Mouse (Mus musculus): Measurements from ENCODE around the gene Atg16l2. TPM values are rescaled to one million over a fixed set of nuclear protein-coding genes. Genes with fewer than 3 reads are reported as not detected.

Atg16l2 gene
- total and polyA plus RNA-seq, 3 experiments, result 7.9 to 8.8 TPM; not detected in 1

DNA sequence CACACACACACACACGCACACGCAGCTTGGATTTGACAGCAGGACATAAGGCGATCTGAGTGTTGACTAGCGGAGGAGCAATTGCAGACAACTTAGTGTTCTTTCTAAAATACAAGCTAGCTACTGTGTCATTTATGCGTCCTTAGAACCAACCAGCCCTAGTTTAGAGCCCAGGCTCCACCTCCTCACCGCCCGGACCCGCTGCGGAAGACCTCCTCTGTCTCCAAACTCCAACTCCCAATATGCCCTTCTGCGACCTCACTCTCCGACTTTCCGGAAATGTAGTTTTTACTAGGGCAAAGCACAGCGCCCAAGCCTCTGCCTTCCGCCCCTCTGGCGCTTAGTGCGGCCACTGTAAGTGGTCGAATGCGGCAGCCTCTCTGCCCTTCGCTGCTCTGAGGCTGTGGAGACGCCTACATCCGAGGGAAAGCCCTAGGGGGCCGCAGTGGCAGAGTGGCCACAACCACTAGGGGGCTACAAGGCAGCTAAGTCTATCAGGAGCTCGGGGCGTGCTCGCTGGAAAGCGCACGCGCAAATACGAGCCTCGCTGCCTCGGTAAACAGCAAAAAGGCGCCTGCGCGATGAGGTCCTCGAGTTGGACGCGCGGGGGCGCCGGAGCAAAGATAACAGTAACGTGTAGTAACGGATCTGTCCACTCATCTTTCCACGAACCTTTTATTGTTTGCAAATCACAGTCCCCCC is 8.4 kb upstream of the Atg16l2 start (continued):
- TF ChIP-seq ZNF384 (IDR thresholded peaks at IDR 0.05; ENCODE audit: low read depth, low read length) (no peak), RCOR1 (IDR thresholded peaks at IDR 0.05; ENCODE audit: low read depth, low read length) (peak; percentile 15), MYC (IDR thresholded peaks at IDR 0.05; ENCODE audit: low read depth, low read length) (0 out of 2 replicates have a peak, but pooled peaks have one; percentile 62), POLR2AphosphoS5 (IDR thresholded peaks at IDR 0.05; ENCODE audit: borderline replicate concordance, low read depth, low read length) (no peak), RAD21 (IDR thresholded peaks at IDR 0.05; ENCODE audit: low read depth, low read length) (peak; percentile 44), MYB (IDR thresholded peaks at IDR 0.05; ENCODE audit: low read depth, low read length) (peak; percentile 89), POLR2A (IDR thresholded peaks at IDR 0.05; ENCODE audit: control insufficient read depth in 1 of 2, insufficient read depth in 1 of 2, low read depth in 1 of 2, low read length in 2 of 2, poor library complexity in 1 of 2) (peak; percentile 55 to 77; a peak in 2 of 4 replicates), MEF2A (IDR thresholded peaks at IDR 0.05; ENCODE audit: extremely low read depth, insufficient replicate concordance, low read depth, low read length, poor library complexity, severe bottlenecking) (no peak), MAX (IDR thresholded peaks at IDR 0.05; ENCODE audit: low read length) (peak; percentile 59), BHLHE40 (IDR thresholded peaks at IDR 0.05; ENCODE audit: borderline replicate concordance, low read depth, low read length) (0 out of 2 replicates have a peak, but pooled peaks have one; percentile 27), NRF1 (IDR thresholded peaks at IDR 0.05; ENCODE audit: insufficient read depth, low read depth, low read length, poor library complexity, severe bottlenecking) (peak; percentile 83), SIN3A (IDR thresholded peaks at IDR 0.05; ENCODE audit: low read length) (peak; percentile 87), CHD2 (IDR thresholded peaks at IDR 0.05; ENCODE audit: low read length) (no peak), HCFC1 (IDR thresholded peaks at IDR 0.05; ENCODE audit: low read depth, low read length) (peak; percentile 94), CHD1 (IDR thresholded peaks at IDR 0.05; ENCODE audit: low read depth, low read length) (no peak), ELF1 (IDR thresholded peaks at IDR 0.05; ENCODE audit: low read depth, low read length) (peak; percentile 90), MAZ (IDR thresholded peaks at IDR 0.05; ENCODE audit: low read depth, low read length) (peak; percentile 48; the same call in 1 of the 2 replicates), SMC3 (IDR thresholded peaks at IDR 0.05; ENCODE audit: low read depth, low read length) (peak; percentile 44; the same call in 1 of the 2 replicates), POLR2AphosphoS2 (IDR thresholded peaks at IDR 0.05; ENCODE audit: low read length) (peak; percentile 79), MXI1 (IDR thresholded peaks at IDR 0.05; ENCODE audit: low read depth, low read length) (peak; percentile 31; the same call in 1 of the 2 replicates), TBP (IDR thresholded peaks at IDR 0.05; ENCODE audit: low read depth, low read length) (peak; percentile 76), USF1 (IDR thresholded peaks at IDR 0.05; ENCODE audit: low read depth, low read length) (no peak; the same call in 1 of the 2 replicates), USF2 (IDR thresholded peaks at IDR 0.05; ENCODE audit: borderline replicate concordance in 1 of 2, insufficient read depth in 1 of 2, low read depth in 1 of 2, low read length in 2 of 2) (no peak), GATA1 (IDR thresholded peaks at IDR 0.05; ENCODE audit: low read depth, low read length) (peak; percentile 55)
